Mouse (Mus musculus): ENCODE data around the gene Sap18. TPM values are rescaled to one million over a fixed set of nuclear protein-coding genes. Genes with fewer than 3 reads are reported as not detected.
"Not testable (repeated sequence)": the region's sequence is repeated elsewhere in the genome, so short reads cannot be mapped to it uniquely, and the experiment has no call there.

The Sap18 gene
- total and polyA plus RNA-seq, 3 experiments: 8.3 to 173 (median 49.0) TPM

DNA sequence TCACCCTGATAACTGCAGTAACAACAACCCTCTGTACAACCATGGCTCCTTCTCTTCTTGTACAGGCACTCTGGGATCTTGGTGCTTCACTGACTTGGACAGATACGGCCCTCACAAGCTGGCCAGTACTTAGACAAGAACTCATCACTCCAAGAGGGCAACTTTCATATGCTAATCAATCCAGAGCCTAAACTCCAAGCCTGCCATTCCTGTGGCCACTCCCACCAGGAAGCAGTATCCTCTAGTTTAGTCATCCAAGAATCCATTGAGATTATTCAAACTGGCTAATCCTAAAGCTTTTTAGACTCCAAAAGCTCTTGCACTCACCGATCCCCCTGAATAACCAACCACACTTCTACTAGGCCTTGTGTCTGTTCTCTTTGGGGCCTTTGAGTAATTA is 55.0 kb downstream of the Sap18 start:
- Histone ChIP-seq H3K4me1 (ENCODE audit: control insufficient read depth in 1 of 2, insufficient read depth in 2 of 2) (peaks cover 5 to 22% of the 10 kb centered on the region in 2 experiments; a peak in 3 of 4 replicates), H3K9ac (ENCODE audit: insufficient read depth, low read depth) (no peak overlapping the region), H3K4me2 (ENCODE audit: insufficient read depth, low read depth, poor library complexity, severe bottlenecking) (no peak overlapping the region), H3K27me3 (replicated peaks) (no peaks in the 10 kb centered on the region), H3K36me3 (replicated peaks in 1 of 2; ENCODE audit: control insufficient read depth in 1 of 2, insufficient read depth in 1 of 2, low read length in 1 of 2) (peaks cover 2 to 43% of the 10 kb centered on the region in 2 experiments), H3K27ac (ENCODE audit: insufficient read depth, low read depth) (no peak overlapping the region), H3K79me2 (replicated peaks; ENCODE audit: control insufficient read depth, extremely low read depth, insufficient read depth, poor library complexity, severe bottlenecking) (no peaks in the 10 kb centered on the region), H3K9me3 (replicated peaks; ENCODE audit: low read length) (no peaks in the 10 kb centered on the region), H3K4me3 (replicated peaks in 1 of 3; ENCODE audit: low read depth in 2 of 3, low read length in 2 of 3, poor library complexity in 1 of 3) (no peak overlapping the region)
- DNase-seq (ENCODE audit: extremely low read depth): no peak
- dilution Hi-C loops (cut with MboI; ENCODE audit: extremely low pct_ligation_motif_present, extremely low pct_unique_long_range_greater_than_20kb, low sequenced_read_pairs) (no loop called here), in situ Hi-C loops (cut with MboI; ENCODE audit: low pct_ligation_motif_present, low pct_unique_long_range_greater_than_20kb, low sequenced_read_pairs) (no loop called here)
- TF ChIP-seq POLR2A (IDR thresholded peaks at IDR 0.05; ENCODE audit: low read depth, low read length) (no peak), POLR2AphosphoS2 (IDR thresholded peaks at IDR 0.05; ENCODE audit: low read depth, low read length) (no peak), RAD21 (IDR thresholded peaks at IDR 0.05; ENCODE audit: low read depth, low read length) (no peak)

DNA sequence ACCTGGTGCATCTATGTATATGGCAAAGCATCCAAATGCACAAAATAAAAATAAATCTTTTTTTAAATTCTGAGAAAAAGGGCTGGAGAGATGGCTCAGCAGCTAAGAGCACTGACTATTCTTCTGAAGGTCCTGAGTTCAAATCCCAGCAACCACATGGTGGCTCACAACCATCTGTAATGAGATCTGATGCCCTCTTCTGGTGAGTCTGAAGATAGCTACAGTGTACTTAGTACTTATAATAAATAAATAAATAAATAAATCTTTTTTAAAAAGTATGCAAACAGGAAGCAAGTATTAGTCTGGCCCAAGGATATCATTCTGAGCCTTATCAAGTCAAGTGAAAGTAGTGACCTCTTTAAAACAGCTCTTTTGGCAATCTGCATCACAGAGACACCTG is 58.1 kb downstream of the Sap18 start:
- H3K4me2 ChIP-seq (ENCODE audit: insufficient read depth, low read depth, poor library complexity, severe bottlenecking); H3K9me3 ChIP-seq (replicated peaks; ENCODE audit: low read length); DNase-seq (ENCODE audit: extremely low read depth); in situ Hi-C loops (cut with MboI; ENCODE audit: low pct_ligation_motif_present, low pct_unique_long_range_greater_than_20kb, low sequenced_read_pairs); H3K27ac ChIP-seq (ENCODE audit: insufficient read depth, low read depth); dilution Hi-C loops (cut with MboI; ENCODE audit: extremely low pct_ligation_motif_present, extremely low pct_unique_long_range_greater_than_20kb, low sequenced_read_pairs); H3K4me3 ChIP-seq (replicated peaks in 1 of 3; ENCODE audit: low read depth in 2 of 3, low read length in 2 of 3, poor library complexity in 1 of 3); H3K79me2 ChIP-seq (replicated peaks; ENCODE audit: control insufficient read depth, extremely low read depth, insufficient read depth, poor library complexity, severe bottlenecking); H3K27me3 ChIP-seq (replicated peaks); H3K9ac ChIP-seq (ENCODE audit: insufficient read depth, low read depth): not testable (repeated sequence)
- TF ChIP-seq CTCF (conservative IDR thresholded peaks at IDR 0.05 in 1 of 2, IDR thresholded peaks at IDR 0.05 in 1 of 2; ENCODE audit: low read depth in 2 of 2, low read length in 2 of 2): peak in 1 of 2 experiments; percentile 16; a peak in 1 of 4 replicates
- Histone ChIP-seq H3K4me1 (ENCODE audit: control insufficient read depth in 1 of 2, insufficient read depth in 2 of 2) (peaks cover 0 to 21% of the 10 kb centered on the region in 2 experiments; a peak in 2 of 4 replicates), H3K36me3 (replicated peaks in 1 of 2; ENCODE audit: control insufficient read depth in 1 of 2, insufficient read depth in 1 of 2, low read length in 1 of 2) (peaks cover 0 to 50% of the 10 kb centered on the region in 2 experiments)

Other genes with a start within 250 kb of the Sap18 start
- 52.2 and 69.5 TPM in 2 replicates for gene Eef1akmt1, start 226.6 kb upstream of the Sap18 start, total RNA-seq (2012; rRNA removed)
- gene Eef1akmt1, start 226.6 kb upstream of the Sap18 start, total RNA-seq (2014; rRNA removed): 105 and 110 TPM in 2 replicates
- gene Eef1akmt1, start 226.6 kb upstream of the Sap18 start, polyA plus RNA-seq (2012; ENCODE audit: insufficient read length, low read depth): 74.5 and 81.2 TPM in 2 replicates
- 30.2 and 41.0 TPM in 2 replicates for gene Xpo4, start 132.8 kb upstream of the Sap18 start, total RNA-seq (2012; rRNA removed)
- gene Xpo4, start 132.8 kb upstream of the Sap18 start, total RNA-seq (2014; rRNA removed): 47.3 and 57.8 TPM in 2 replicates
- gene Xpo4, start 132.8 kb upstream of the Sap18 start, polyA plus RNA-seq (2012; ENCODE audit: insufficient read length, low read depth): 36.3 and 43.0 TPM in 2 replicates
- not detected in 2 replicates for gene Gm49361, start 52.1 kb upstream of the Sap18 start, total RNA-seq (2012; rRNA removed)
- gene Gm49361, start 52.1 kb upstream of the Sap18 start, total RNA-seq (2014; rRNA removed): not detected in 2 replicates
- gene Gm49361, start 52.1 kb upstream of the Sap18 start, polyA plus RNA-seq (2012; ENCODE audit: insufficient read length, low read depth): not detected in 2 replicates
- gene Lats2, start 39.8 kb upstream of the Sap18 start, total RNA-seq (2012; rRNA removed): 1.5 TPM in 2 replicates
- 0.96 and 4.0 TPM in 2 replicates for gene Lats2, start 39.8 kb upstream of the Sap18 start, total RNA-seq (2014; rRNA removed)
- 0.64 and 1.1 TPM in 2 replicates for gene Lats2, start 39.8 kb upstream of the Sap18 start, polyA plus RNA-seq (2012; ENCODE audit: insufficient read length, low read depth)
- 14.7 and 17.6 TPM in 2 replicates for gene Ska3, start 28.0 kb downstream of the Sap18 start, total RNA-seq (2012; rRNA removed)
- 40.2 and 45.5 TPM in 2 replicates for gene Ska3, start 28.0 kb downstream of the Sap18 start, total RNA-seq (2014; rRNA removed)
- gene Ska3, start 28.0 kb downstream of the Sap18 start, polyA plus RNA-seq (2012; ENCODE audit: insufficient read length, low read depth): 35.3 and 46.3 TPM in 2 replicates
- gene Mrpl57, start 28.1 kb downstream of the Sap18 start, total RNA-seq (2012; rRNA removed): 183 and 184 TPM in 2 replicates
- gene Mrpl57, start 28.1 kb downstream of the Sap18 start, total RNA-seq (2014; rRNA removed): 112 and 123 TPM in 2 replicates
- 170 and 176 TPM in 2 replicates for gene Mrpl57, start 28.1 kb downstream of the Sap18 start, polyA plus RNA-seq (2012; ENCODE audit: insufficient read length, low read depth)
- 9.4 and 10.4 TPM in 2 replicates for gene Zdhhc20, start 92.1 kb downstream of the Sap18 start, total RNA-seq (2012; rRNA removed)
- 27.4 and 36.1 TPM in 2 replicates for gene Zdhhc20, start 92.1 kb downstream of the Sap18 start, total RNA-seq (2014; rRNA removed)
- 28.7 and 41.3 TPM in 2 replicates for gene Zdhhc20, start 92.1 kb downstream of the Sap18 start, polyA plus RNA-seq (2012; ENCODE audit: insufficient read length, low read depth)
- 39.8 and 41.4 TPM in 2 replicates for gene Micu2, start 201.1 kb downstream of the Sap18 start, total RNA-seq (2012; rRNA removed)
- gene Micu2, start 201.1 kb downstream of the Sap18 start, total RNA-seq (2014; rRNA removed): 62.5 and 71.6 TPM in 2 replicates
- 52.7 and 64.4 TPM in 2 replicates for gene Micu2, start 201.1 kb downstream of the Sap18 start, polyA plus RNA-seq (2012; ENCODE audit: insufficient read length, low read depth)